Mouse (Mus musculus): ENCODE measurements around the gene Fnip1. TPM values are rescaled to one million over a fixed set of nuclear protein-coding genes. Genes with fewer than 3 reads are reported as not detected.

The Fnip1 gene
- polyA plus RNA-seq (2021; fragmentation: Nextera tagmentation) = 4.0 and 5.9 TPM in 2 replicates
- long read RNA-seq, experiment 1, full-length matches to known transcripts = 10 of 45 reads
- long read RNA-seq, experiment 1, partial matches to known transcripts = 30 of 45 reads
- long read RNA-seq, experiment 1, other reads (novel, unspliced or antisense) = 5 of 45 reads
- long read RNA-seq, experiment 2, partial matches to known transcripts = 23 of 25 reads
- long read RNA-seq, experiment 2, other reads (novel, unspliced or antisense) = 2 of 25 reads

GRCm38 (mm10) chr11:54437823-54438337 lies at the start of gene Fnip1:
Gene Fnip1, plus strand, starts transcription at chr11:54438199.

DNA sequence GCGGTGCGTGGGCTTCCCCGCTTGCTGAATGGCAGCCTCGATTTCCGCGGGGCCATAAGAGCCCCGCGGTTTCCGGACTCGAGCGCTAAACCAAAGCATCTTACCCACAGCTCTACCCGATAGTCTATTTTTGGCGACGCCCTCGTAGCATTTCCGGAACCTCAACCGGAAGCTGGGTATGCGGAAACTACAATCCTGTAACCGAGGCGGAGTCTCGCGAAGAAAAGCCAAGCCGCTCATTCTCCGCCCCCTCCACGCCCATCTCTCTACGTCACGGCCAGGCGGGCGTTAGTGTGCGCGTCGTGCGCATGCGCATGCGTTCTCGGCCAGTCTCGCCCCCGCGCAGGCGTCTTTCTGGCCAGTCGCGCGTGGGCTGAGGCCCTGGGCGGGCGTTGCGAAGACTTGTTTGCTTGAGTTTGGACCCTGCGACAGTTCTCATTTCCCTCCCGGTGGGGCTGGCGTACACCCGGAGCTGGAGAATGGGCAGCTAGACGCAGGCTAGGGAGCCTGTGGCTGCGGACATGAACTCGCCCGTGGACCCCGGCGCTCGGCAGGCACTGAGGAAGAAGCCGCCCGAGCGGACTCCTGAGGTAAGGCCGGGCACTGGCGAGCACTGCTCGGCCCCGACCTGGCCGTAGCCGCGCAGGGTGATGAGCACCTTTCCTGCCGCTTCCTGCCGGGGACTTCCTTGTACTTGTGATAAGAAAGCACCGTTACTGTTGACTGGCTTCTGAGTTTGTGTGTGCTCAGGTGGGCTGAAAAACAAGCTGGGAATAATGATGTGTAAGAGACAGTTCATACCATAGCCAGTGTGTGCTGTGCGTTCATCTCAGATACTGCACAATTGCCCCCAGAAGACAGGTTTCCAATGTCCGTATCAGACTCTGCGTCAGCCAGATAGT lies 84.8 kb downstream of the Fnip1 start, which contains the start of gene Rapgef6:
Gene Rapgef6 (plus strand): TSS at position 319 of the 902 bp plus-strand sequence.

Other genes starting within 250 kb of the Fnip1 start
- not detected in 2 replicates for gene Csf2, start 188.5 kb upstream of the Fnip1 start, polyA plus RNA-seq (2021; fragmentation: Nextera tagmentation)
- not detected in 2 replicates for gene Il3, start 170.9 kb upstream of the Fnip1 start, polyA plus RNA-seq (2021; fragmentation: Nextera tagmentation)
- 158 and 190 TPM in 2 replicates for gene Acsl6, start 134.4 kb upstream of the Fnip1 start, polyA plus RNA-seq (2021; fragmentation: Nextera tagmentation)
- not detected in 2 replicates for gene Meikin, start 67.5 kb upstream of the Fnip1 start, polyA plus RNA-seq (2021; fragmentation: Nextera tagmentation)
- gene Rapgef6, start 84.6 kb downstream of the Fnip1 start, polyA plus RNA-seq (2021; fragmentation: Nextera tagmentation) = 7.2 and 8.4 TPM in 2 replicates